Mouse (Mus musculus): ENCODE results near the gene Gm20896. TPM values are rescaled to one million over a fixed set of nuclear protein-coding genes. Genes with fewer than 3 reads are reported as not detected.
"Not testable (repeated sequence)": the region's sequence is repeated elsewhere in the genome, so short reads cannot be mapped to it uniquely, and the experiment has no call there.

The Gm20896 gene
- not detected for total RNA-seq (2021)
- long read RNA-seq, experiment 1 = 0 reads
- long read RNA-seq, experiment 2 = 0 reads

DNA sequence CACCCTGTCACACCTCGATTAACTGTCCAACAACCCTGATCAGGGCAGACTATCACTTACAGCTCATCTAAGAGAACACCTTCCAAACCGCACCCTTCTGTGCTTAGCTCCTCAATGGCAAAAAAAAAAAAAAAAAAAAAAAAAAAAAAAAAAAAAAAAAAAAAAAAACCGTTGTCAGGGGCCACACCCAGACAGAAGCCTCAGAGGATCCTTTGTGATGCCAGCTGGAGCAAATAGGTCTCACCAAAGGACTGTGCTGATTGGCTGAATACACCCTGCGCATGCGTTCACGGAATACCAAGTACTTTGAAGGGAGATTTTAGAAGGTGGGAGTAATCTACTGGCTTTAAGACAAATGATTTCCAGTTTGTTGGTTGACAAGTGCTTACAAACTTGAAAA, at the start of gene Gm20896:
TSS of gene Gm20896 (minus strand) at position 101 of the 400 bp plus-strand sequence.
- intact Hi-C loops (cut with DNase I); DNase-seq: not testable (repeated sequence)

Measured in heart, postnatal 14 days (tissue).